Mouse (Mus musculus): ENCODE results near the gene Atf6.
A peak's percentile ranks its signal among the peaks of the same experiment; 100 is the strongest.

- TF ChIP-seq CTCF (IDR thresholded peaks at IDR 0.05; ENCODE audit: low read depth, low read length): peak; percentile 82
- TF ChIP-seq POLR2A (IDR thresholded peaks at IDR 0.05; ENCODE audit: borderline replicate concordance, low read depth, low read length): no peak
These were observed 34.1 kb upstream of the Atf6 start for GRCm38 (mm10) chr1:170901536-170902238.
